Mouse (Mus musculus) cerebellum, adult 8-10 months (tissue): Measurements from ENCODE around the gene Hebp2.
"Not testable (repeated sequence)": the region's sequence is repeated elsewhere in the genome, so short reads cannot be mapped to it uniquely, and the experiment has no call there.

ENCODE experiments used
- DNase-seq: peaks from one replicate; pipeline ENCODE4 v3.0.0; 2022

The Hebp2 gene

GRCm38 (mm10) chr10:18545813-18546235, at the start of gene Hebp2:
Hebp2 (minus strand) TSS chr10:18546076.
- DNase-seq = peak; percentile 59

- DNase-seq = no peak
These were observed 43.6 kb upstream of the Hebp2 start for GRCm38 (mm10) chr10:18589455-18589854.

GRCm38 (mm10) chr10:18584188-18584587, 38.3 kb upstream of the Hebp2 start:
- no peak for DNase-seq

GRCm38 (mm10) chr10:18572581-18572980, 26.7 kb upstream of the Hebp2 start:
- DNase-seq = no peak

- DNase-seq = peak; percentile 61
These were observed 17.1 kb upstream of the Hebp2 start for GRCm38 (mm10) chr10:18562940-18563339.

- no peak for DNase-seq
These were observed 15.6 kb upstream of the Hebp2 start for GRCm38 (mm10) chr10:18561445-18561844.

- DNase-seq = not testable (repeated sequence)
These were observed 13.2 kb upstream of the Hebp2 start for GRCm38 (mm10) chr10:18559076-18559475.

- DNase-seq = no peak
These were observed 3.7 kb upstream of the Hebp2 start for GRCm38 (mm10) chr10:18549321-18550216.

GRCm38 (mm10) chr10:18547381-18547780, 1.5 kb upstream of the Hebp2 start:
- DNase-seq = no peak

GRCm38 (mm10) chr10:18545309-18545708, 567 bp downstream of the Hebp2 start:
- no peak for DNase-seq

GRCm38 (mm10) chr10:18536889-18537288, 9.0 kb downstream of the Hebp2 start:
- DNase-seq = no peak

GRCm38 (mm10) chr10:18532293-18532692, 13.6 kb downstream of the Hebp2 start:
- DNase-seq = no peak

- no peak for DNase-seq
These were observed 15.7 kb downstream of the Hebp2 start for GRCm38 (mm10) chr10:18530161-18530560.

- no peak for DNase-seq
These were observed 16.7 kb downstream of the Hebp2 start for GRCm38 (mm10) chr10:18529177-18529576.

- DNase-seq = peak; percentile 57
These were observed 17.4 kb downstream of the Hebp2 start for GRCm38 (mm10) chr10:18528475-18528874.

- DNase-seq = peak; percentile 37
These were observed 18.1 kb downstream of the Hebp2 start for GRCm38 (mm10) chr10:18527766-18528165.

GRCm38 (mm10) chr10:18526851-18527675, 18.8 kb downstream of the Hebp2 start:
- peak; percentile 70 for DNase-seq

- DNase-seq = peak; percentile 76
These were observed 19.6 kb downstream of the Hebp2 start for GRCm38 (mm10) chr10:18526184-18526850.

GRCm38 (mm10) chr10:18525726-18526125, 20.1 kb downstream of the Hebp2 start:
- DNase-seq = no peak

- DNase-seq = peak; percentile 21
These were observed 20.6 kb downstream of the Hebp2 start for GRCm38 (mm10) chr10:18525311-18525710.

GRCm38 (mm10) chr10:18522556-18522955, 23.3 kb downstream of the Hebp2 start:
- DNase-seq = no peak

GRCm38 (mm10) chr10:18511496-18511895, 34.4 kb downstream of the Hebp2 start:
- DNase-seq = no peak

GRCm38 (mm10) chr10:18510663-18511062, 35.2 kb downstream of the Hebp2 start:
- DNase-seq = no peak
